Mouse (Mus musculus): ENCODE data around the gene Sec14l5.

Sec14l5 gene

GRCm38 (mm10) chr16:5153299-5154026 is 6.6 kb downstream of the Sec14l5 start:
- no peak for DNase-seq (ENCODE audit: low spot score)

- no peak for DNase-seq (ENCODE audit: low spot score)
These were observed 8.1 kb downstream of the Sec14l5 start for GRCm38 (mm10) chr16:5155014-5155413.

DNA sequence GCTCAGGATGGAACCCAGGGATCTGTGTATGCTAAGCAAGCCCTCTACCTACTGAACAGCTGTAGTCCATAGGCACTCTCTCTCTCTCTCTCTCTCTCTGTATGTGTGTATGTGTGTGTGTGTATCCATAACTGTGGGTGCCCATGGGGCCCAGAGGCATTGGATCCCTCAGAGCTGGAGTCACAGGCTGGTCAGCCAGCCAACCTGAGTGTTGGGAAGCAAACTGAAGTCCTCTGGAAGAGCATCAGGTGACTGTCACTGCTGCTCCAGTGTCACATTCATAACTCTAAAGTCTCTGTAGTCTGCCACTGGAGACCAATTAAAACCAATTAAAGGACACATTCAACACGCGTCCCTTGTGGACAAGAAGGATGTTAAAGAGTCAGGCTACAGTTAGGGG is 9.6 kb downstream of the Sec14l5 start:
- DNase-seq (ENCODE audit: low spot score), result no peak

DNA sequence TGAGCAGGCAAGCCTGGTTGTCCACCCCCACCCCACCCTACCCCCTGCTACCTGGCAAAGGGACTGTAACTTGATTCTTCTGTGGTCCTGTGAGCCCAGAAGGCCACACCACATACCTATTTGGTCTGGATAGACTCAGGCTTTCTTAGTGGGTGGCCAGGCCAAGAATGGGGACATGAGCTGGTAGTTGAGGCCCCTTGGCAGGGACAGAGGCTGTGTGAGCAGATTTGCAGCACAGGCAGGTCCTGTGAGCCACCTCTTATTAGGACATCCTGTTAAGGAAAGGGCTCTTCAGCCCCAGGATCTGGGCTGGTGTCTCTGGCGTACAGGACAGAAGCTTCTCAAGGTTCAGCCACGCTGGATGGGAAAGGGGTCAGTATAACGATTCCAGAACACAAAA is 10.2 kb downstream of the Sec14l5 start:
- no peak for DNase-seq (ENCODE audit: low spot score)

GRCm38 (mm10) chr16:5159248-5159647 is 12.3 kb downstream of the Sec14l5 start:
- DNase-seq (ENCODE audit: low spot score), result no peak

DNA sequence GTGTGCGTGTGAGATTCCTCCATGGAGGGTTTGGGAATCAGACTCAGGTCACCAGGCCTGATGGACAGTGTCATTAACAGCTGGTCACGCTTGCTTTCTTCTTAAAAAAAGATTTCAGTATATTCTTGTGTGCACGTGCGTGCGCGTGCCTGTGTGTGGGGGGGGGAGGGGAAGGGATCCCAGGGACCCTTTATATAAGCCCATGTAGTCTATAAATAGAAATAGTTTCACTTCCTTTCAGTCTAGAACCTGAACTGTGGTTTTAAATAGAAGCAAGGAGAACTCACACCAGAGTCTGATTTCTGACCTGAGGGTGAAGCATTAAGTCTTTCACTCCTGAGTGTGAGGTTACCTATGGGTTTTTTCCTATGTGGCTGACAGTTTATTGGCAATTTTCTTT is 17.4 kb downstream of the Sec14l5 start:
- no peak for DNase-seq (ENCODE audit: low spot score)

GRCm38 (mm10) chr16:5168038-5168437 is 21.1 kb downstream of the Sec14l5 start:
- no peak for DNase-seq (ENCODE audit: low spot score)

DNA sequence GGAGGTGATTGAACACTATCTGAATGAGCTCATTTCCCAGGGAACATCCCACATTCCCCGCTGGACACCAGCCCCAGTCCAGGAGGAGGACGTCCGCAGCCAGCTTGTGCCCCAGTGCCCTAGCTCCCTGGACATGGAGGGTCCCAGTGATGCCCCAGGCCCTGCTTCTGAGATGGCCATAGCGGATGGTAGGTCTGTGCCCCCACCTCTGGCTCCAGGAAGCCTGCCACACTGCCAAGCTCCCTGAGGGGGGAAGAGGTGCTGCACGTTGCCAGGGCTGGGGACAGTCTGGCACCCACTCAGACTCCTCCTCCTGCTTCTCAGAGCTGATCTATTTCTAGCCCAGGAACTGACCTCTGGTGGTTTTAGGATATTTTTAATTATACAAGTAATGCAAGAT is 21.9 kb downstream of the Sec14l5 start:
- DNase-seq (ENCODE audit: low spot score), result no peak

DNA sequence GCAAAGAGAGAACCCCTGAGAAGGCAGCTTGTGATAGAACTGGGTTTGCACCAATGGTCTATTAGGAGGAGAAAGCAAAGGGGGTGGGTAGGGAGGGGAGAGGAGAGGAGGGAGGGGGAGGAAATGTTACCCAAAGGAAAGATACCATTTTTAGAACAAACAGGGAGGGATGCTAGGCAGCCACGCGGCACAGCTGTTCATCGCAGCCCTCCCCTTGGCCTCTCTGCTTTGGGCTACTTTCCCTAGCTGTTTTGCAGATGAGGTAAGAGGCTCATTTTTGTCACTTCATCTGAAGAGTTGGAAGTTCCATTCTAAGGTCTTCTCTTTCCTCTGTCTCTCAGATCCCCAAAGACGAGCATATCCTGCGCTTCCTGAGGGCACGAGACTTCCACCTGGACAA is 25.7 kb downstream of the Sec14l5 start:
- DNase-seq (ENCODE audit: low spot score), result no peak

GRCm38 (mm10) chr16:5183310-5183975 is 36.5 kb downstream of the Sec14l5 start:
- DNase-seq (ENCODE audit: low spot score), result no peak

- DNase-seq (ENCODE audit: low spot score), result no peak
These were observed 37.2 kb downstream of the Sec14l5 start for GRCm38 (mm10) chr16:5184101-5184500.

DNA sequence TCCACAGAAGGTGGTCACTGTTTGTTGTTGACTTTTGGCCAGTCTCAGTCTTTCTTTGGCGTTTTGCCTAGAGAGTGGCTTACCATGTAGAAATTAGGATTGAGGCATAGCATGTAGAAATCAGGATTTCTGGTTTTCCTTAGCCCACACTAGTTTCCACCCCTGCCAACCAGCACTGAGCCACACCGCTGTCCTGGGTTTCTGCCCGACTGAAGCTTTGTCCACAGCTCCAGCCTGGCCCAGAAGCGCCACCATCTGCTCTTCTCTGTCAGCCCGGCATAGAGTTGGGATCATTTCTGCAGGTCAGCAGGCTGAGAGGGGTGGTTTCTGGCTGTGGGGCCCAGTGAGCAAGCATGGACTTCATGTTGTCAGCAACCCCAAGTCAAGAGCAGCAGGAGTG is 38.0 kb downstream of the Sec14l5 start:
- no peak for DNase-seq (ENCODE audit: low spot score)

DNA sequence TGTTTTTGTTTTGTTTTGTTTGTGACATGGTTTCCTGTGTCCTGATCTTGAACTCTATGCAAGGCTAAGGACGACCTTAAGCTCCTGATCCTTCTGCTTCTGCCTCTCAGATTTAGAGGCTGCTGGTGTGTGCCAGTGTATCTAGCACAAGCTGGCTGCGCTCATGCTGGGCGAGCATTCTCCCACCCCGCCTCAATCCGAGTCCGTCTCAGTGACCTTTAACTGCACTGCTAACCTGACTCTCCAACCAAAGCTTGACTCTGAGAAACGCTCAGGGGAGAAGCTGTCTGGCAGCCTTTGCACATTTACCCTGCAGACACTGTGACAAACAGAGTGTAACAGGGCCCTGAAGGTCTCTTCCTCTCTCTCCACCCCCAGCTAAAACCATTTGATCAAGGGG is 38.8 kb downstream of the Sec14l5 start:
- no peak for DNase-seq (ENCODE audit: low spot score)

DNA sequence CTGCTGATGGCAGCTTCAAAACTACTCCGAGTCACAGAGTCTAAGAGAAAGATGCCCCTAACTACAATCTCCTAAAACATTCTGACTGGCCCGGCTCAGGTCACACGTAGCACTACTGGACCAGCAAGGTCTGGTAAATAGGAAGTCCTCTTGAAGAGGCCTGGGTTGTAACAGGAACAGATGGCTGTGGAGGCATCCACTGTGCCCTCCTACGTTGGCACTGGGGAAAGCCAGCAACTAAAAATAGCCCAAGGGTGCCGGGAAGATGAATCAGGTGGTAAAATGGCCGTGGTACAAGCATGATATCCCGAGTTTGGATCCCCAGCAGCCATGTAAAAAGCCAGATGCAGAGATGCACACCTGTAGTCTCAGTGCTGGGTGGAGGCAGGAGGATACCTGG is 39.3 kb downstream of the Sec14l5 start:
- no peak for DNase-seq (ENCODE audit: low spot score)

DNA sequence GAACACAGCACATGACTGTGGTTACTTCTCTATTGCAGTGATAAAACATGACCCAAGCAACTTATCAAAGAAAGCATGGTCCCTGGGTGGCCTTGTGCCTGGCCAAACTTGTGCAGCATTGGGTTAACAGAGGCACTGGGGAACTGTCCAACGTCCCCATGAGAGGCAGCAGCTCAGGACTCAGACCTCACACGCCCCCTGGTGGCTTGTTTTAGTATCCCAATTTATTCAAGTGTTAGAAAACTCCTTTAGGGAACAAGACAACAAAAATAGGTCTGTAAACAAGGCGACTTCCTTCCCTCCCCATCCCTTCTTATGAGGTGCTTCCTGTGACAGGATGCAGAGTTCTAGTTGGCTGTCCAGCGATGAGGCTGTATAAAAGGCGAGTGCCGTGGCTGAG is 48.2 kb downstream of the Sec14l5 start:
- peak; percentile 21 for DNase-seq (ENCODE audit: low spot score)

GRCm38 (mm10) chr16:5202681-5203080 is 55.8 kb downstream of the Sec14l5 start:
- DNase-seq (ENCODE audit: low spot score), result peak; percentile 37

- DNase-seq (ENCODE audit: low spot score), result peak; percentile 13
These were observed 56.3 kb downstream of the Sec14l5 start for GRCm38 (mm10) chr16:5203200-5203599.

DNA sequence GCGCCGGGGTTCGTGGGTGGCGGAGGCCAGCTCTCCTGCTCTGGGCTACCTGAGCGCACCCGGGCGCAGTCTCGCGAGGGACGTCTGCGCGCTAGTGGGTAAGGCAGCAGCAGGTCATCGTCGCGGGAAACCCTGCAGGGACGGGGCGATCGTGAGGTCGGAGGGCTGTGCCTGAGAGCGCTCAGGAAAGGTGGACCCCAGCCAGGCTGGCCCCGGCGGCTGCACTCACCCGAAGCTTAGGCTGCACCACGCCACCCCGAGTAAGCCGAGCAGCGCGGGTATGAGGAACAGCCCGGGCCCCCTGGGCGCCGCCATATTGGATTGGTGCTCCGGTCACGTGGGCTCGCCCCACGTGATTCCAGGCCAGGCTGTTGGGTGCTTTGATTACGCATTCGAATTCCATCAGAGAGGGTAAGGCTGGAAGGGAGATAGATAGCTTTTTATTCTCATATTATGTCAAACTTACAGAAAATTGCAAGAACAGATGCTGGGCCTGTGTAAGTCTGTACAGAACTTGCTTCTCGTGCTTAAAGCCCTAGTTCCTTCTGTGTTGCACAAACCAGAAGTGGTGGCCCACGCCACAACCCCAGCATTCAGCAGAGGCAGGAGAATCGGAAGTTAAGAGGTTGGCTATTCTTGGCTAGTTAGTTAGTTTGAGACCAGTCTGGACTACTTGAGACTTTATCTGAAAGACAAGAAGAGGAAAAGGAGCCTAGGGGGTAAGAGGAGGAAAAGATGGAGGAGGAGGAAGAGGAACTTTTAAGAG is 56.9 kb downstream of the Sec14l5 start, which contains the start of gene Nagpa:
Nagpa (minus strand) TSS at position 345 of the 766 bp plus-strand sequence.
- peak; percentile 76 for DNase-seq (ENCODE audit: low spot score)

- DNase-seq (ENCODE audit: low spot score), result no peak
These were observed 58.6 kb downstream of the Sec14l5 start for GRCm38 (mm10) chr16:5205431-5205970.

DNA sequence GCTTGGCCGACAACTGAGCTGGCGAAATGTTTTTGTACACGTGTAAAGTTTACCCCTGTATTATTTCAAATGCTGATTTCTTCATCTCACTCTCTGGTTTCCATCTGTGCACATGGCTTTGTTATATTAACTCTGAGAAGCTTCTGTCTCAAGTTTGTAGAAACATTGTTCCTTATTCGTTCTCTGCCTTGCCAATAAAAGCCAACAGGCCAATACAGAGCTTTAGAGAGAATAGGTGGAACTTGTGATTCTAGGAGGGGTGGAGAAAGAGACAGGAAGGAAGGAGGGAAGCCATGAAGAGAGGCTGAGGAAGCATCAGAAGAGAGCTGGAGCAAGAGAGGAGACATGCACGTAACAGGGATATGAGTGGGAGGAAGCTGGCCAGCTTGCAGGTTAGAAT is 59.1 kb downstream of the Sec14l5 start:
- DNase-seq (ENCODE audit: low spot score), result no peak

DNA sequence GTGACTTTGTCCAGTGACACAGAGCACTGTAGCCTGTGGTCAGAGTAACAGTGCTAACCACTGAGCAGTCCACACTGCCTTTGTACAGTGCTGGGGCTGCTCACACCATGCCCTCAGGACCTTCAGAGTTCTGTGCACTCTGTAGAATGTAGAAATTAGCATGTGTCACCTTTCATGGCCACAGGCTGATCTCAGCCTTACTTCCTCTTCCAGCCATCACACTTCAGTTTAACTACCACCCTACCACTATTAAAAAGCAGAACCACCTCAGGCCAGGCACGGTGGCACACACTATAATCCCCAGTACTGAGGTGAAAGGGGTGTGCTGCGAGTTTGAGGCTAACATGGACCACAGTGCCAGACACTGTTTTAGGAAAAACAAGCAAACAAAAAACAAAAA is 63.5 kb downstream of the Sec14l5 start:
- DNase-seq (ENCODE audit: low spot score), result no peak

DNA sequence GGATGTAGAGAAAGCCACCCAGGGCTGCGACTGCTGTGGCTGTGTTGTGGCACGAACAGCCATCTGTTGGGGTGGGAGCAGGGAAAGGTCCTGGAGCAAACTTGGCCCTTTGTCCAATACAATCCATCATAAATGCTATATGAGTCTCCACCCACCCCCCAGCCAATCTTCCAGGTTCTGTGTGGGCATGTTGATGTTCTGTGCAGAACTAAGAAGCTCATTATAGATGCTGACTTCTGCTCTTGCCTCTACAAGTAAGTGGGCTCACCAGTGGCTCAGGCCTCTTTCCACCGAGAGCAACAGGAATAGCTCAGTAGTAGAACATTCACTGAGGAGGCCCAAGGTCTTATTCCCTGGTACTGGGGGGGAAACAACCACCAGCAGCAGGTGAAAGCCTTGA is 65.2 kb downstream of the Sec14l5 start:
- no peak for DNase-seq (ENCODE audit: low spot score)

DNA sequence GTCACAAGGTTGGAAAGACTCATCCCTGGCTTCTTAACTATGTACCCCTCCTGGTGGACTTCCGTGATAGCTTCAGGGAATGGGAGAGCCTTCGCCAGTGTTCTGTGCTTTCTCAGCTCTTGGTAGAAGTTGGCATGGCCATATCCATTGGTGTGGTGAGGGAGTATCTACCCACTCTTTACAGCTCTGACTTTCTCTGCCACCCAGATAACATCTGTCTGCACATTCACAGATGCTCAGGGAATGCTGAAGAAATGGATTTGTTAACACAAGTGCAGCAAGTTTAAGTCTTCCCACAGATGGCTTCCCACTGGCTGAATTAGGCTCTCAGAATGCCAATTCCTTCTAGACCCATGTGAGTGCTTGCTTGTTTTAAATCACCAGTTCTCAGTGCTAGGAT is 67.2 kb downstream of the Sec14l5 start:
- DNase-seq (ENCODE audit: low spot score), result no peak
